Mouse (Mus musculus): ENCODE measurements around the gene Cfap52. TPM values are rescaled to one million over a fixed set of nuclear protein-coding genes. Genes with fewer than 3 reads are reported as not detected.
A peak's percentile ranks its signal among the peaks of the same experiment; 100 is the strongest.

Gene Cfap52
- polyA plus RNA-seq (2012; rRNA removed) (1.3 and 1.5 TPM in 2 replicates), polyA plus RNA-seq (2014; fragmentation: Nextera tagmentation; extraction: Ambion mirVana) (0.97 and 1.0 TPM in 2 replicates)

DNA sequence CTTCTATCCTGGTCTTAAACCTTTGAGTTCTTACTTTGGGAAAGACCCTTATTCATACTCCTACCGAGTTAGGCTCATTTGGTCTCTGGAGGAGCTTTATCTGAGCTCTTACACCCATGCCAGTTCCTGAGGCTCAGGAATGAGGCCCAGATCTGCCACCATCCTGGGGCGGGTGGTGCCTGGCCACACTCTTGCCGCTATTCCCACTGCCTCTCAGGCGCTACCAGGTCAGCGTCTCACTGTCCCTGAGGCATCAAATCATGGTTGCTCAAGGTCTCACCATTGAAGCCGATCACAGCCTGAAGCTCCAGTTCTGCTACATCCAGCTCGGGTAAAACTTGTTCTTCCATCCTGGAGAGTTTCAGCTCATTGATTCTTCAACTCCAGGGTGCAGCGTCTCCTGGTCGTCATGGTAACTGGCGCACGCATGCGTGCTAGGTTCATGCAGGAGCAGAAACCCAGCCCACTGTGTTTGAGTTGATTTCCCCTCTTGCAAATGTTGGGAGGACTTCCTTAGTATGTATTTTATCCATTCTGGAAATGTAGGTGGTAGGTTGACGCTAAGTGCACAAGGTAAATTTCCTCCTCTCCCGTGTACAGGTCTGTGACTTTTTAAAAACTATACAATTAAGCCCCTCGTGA, at the start of gene Cfap52:
Gene Cfap52 (minus strand): TSS at position 410 of the 642 bp plus-strand sequence.
- no peak for TF ChIP-seq POLR2A (IDR thresholded peaks at IDR 0.05; ENCODE audit: borderline replicate concordance, extremely low read depth, insufficient read depth, insufficient read length)
- Histone ChIP-seq H3K4me1 (ENCODE audit: control insufficient read depth, insufficient read depth, low read length) (no peaks in the 10 kb centered on the region; the same call in 1 of the 2 replicates), H3K27me3 (ENCODE audit: control insufficient read depth, insufficient read depth, low read length) (no peaks in the 10 kb centered on the region), H3K9ac (ENCODE audit: low read depth, low read length, severe bottlenecking) (peak within 1 kb of the TSS; percentile 74), H3K36me3 (ENCODE audit: control insufficient read depth, insufficient read depth, low read length) (peaks cover 8% of the 10 kb centered on the region; the same call in 1 of the 2 replicates), H3K27ac (replicated peaks; ENCODE audit: low read depth, low read length) (no peak within 1 kb of the TSS), H3K4me3 (replicated peaks; ENCODE audit: low read length) (peak within 1 kb of the TSS; percentile 73), H3K9me3 (ENCODE audit: control insufficient read depth, low read length) (no peaks in the 10 kb centered on the region), H3K4me2 (replicated peaks; ENCODE audit: low read depth, low read length, severe bottlenecking) (peak within 1 kb of the TSS; percentile 61)
- WGBS: 9% methylated on average over 15 of the region's 15 CpGs
- DNase-seq (ENCODE audit: low spot score) (peak; percentile 81), ATAC-seq (ENCODE audit: low FRiP score, low read depth) (no peak; the same call in 1 of the 2 replicates)

DNA sequence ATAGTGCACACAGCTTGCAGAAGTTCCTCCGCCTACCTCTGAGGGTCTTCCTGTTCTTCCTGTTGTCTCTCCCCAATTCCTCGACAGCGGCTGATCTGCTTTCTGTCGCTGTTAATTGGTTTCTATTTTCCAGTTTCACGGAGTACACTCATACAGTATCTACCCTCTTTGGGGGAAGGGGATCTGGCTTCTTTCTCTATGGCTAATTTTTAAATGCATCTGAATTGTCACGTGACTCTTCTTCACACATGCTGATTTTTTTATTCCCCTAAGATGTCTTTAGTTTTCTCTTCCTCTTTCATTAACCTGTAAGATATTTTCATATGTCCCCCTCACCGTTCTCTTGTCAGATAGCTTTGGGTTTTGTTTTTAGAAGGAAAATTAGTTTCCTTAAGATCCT, 46.8 kb upstream of the Cfap52 start:
- no peak overlapping the region for H3K4me2 ChIP-seq (replicated peaks; ENCODE audit: low read depth, low read length, severe bottlenecking)
- WGBS: 83% methylated on average over 7 of the region's 7 CpGs
- no peaks in the 10 kb centered on the region for H3K36me3 ChIP-seq (ENCODE audit: control insufficient read depth, insufficient read depth, low read length)
- no peak for TF ChIP-seq POLR2A (IDR thresholded peaks at IDR 0.05; ENCODE audit: borderline replicate concordance, extremely low read depth, insufficient read depth, insufficient read length)
- H3K4me3 ChIP-seq (replicated peaks; ENCODE audit: low read length): no peak overlapping the region
- no peaks in the 10 kb centered on the region for H3K9me3 ChIP-seq (ENCODE audit: control insufficient read depth, low read length)
- H3K27me3 ChIP-seq (ENCODE audit: control insufficient read depth, insufficient read depth, low read length): no peaks in the 10 kb centered on the region
- DNase-seq (ENCODE audit: low spot score) (no peak), ATAC-seq (ENCODE audit: low FRiP score, low read depth) (no peak)
- no peak overlapping the region for H3K9ac ChIP-seq (ENCODE audit: low read depth, low read length, severe bottlenecking)
- no peak overlapping the region for H3K27ac ChIP-seq (replicated peaks; ENCODE audit: low read depth, low read length)
- no peaks in the 10 kb centered on the region for H3K4me1 ChIP-seq (ENCODE audit: control insufficient read depth, insufficient read depth, low read length)

DNA sequence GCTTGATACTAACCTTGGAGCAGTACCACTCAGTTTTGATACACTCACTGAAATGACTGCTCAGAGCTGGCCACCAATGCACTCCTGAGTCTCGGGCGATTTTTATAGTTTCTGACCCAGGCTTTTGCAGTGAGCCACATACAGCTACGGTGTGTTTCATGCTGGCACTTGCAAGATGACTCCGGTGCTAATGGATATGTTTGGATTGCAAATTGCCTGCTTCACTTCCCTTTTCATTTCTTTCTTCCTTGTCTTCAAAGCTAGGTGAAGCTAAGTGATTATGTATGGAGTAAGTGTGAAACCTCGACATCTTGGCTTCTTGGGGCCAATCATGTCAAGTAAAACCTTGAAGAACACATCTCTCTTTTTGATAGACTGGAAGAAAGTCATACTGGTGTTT, 43.9 kb upstream of the Cfap52 start:
- 47% methylated on average over 5 of the region's 5 CpGs for whole genome bisulfite sequencing
- H3K27ac ChIP-seq (replicated peaks; ENCODE audit: low read depth, low read length): no peak overlapping the region
- DNase-seq (ENCODE audit: low spot score) (no peak), ATAC-seq (ENCODE audit: low FRiP score, low read depth) (no peak)
- no peak overlapping the region for H3K4me2 ChIP-seq (replicated peaks; ENCODE audit: low read depth, low read length, severe bottlenecking)
- H3K9ac ChIP-seq (ENCODE audit: low read depth, low read length, severe bottlenecking): no peak overlapping the region
- no peak for TF ChIP-seq POLR2A (IDR thresholded peaks at IDR 0.05; ENCODE audit: borderline replicate concordance, extremely low read depth, insufficient read depth, insufficient read length)
- H3K9me3 ChIP-seq (ENCODE audit: control insufficient read depth, low read length): no peaks in the 10 kb centered on the region
- H3K4me3 ChIP-seq (replicated peaks; ENCODE audit: low read length): no peak overlapping the region
- H3K36me3 ChIP-seq (ENCODE audit: control insufficient read depth, insufficient read depth, low read length): no peaks in the 10 kb centered on the region
- no peaks in the 10 kb centered on the region for H3K27me3 ChIP-seq (ENCODE audit: control insufficient read depth, insufficient read depth, low read length)
- H3K4me1 ChIP-seq (ENCODE audit: control insufficient read depth, insufficient read depth, low read length): no peaks in the 10 kb centered on the region

DNA sequence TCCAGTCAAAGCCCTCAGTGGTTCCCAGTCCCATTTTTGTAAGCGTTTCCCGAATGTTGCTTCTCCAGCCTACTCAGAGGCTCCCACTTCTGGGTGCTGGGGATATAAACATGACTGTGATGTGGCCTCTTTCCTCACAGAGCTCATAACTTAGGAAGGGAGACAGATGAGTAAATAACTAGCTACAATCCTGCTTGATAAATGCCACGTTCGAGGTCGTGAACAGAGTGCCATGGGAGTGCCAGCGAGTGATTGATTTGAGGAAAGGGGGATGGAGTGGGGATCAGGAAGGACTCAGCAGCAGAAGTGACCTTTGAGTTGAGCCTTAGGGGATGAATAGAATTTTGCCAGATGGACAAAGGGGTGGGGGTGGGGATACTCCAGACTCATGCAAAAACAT, 42.2 kb upstream of the Cfap52 start:
- H3K4me1 ChIP-seq (ENCODE audit: control insufficient read depth, insufficient read depth, low read length): no peaks in the 10 kb centered on the region
- H3K4me2 ChIP-seq (replicated peaks; ENCODE audit: low read depth, low read length, severe bottlenecking): no peak overlapping the region
- no peaks in the 10 kb centered on the region for H3K9me3 ChIP-seq (ENCODE audit: control insufficient read depth, low read length)
- ATAC-seq (ENCODE audit: low FRiP score, low read depth): no peak
- H3K9ac ChIP-seq (ENCODE audit: low read depth, low read length, severe bottlenecking): no peak overlapping the region
- H3K27ac ChIP-seq (replicated peaks; ENCODE audit: low read depth, low read length): no peak overlapping the region
- 56% methylated on average over 6 of the region's 6 CpGs for WGBS
- no peak overlapping the region for H3K4me3 ChIP-seq (replicated peaks; ENCODE audit: low read length)
- no peak for DNase-seq (ENCODE audit: low spot score)
- H3K27me3 ChIP-seq (ENCODE audit: control insufficient read depth, insufficient read depth, low read length): no peaks in the 10 kb centered on the region
- no peak for TF ChIP-seq POLR2A (IDR thresholded peaks at IDR 0.05; ENCODE audit: borderline replicate concordance, extremely low read depth, insufficient read depth, insufficient read length)
- H3K36me3 ChIP-seq (ENCODE audit: control insufficient read depth, insufficient read depth, low read length): no peaks in the 10 kb centered on the region

DNA sequence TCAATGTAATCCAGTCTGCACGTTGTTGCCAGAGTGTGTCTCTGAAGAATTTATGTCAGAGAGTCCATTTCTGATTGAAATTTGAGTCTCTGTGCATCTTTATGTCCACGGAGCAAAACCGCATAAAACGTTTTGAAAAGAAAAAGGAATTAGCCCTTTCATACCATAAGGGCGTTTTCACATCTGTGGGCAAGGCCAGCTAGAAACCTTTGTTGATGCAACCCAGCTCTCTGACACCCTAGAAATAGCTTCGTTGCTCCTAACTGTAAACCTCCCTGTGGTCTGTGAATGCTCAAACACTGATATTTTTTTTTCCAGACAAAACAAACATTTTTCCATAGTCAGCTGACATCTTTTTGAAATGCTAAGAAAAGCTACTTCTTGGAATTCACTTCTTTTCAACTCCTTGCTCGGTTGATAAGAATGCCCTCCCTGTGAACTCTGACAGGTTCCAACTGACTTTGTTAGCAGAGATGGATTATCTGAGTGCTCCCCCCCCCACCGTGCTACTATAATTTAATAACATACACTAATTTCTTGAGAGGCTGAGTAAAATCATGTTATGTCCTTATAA, 40.9 kb upstream of the Cfap52 start:
- Histone ChIP-seq H3K27me3 (ENCODE audit: control insufficient read depth, insufficient read depth, low read length) (no peaks in the 10 kb centered on the region), H3K4me2 (replicated peaks; ENCODE audit: low read depth, low read length, severe bottlenecking) (no peak overlapping the region), H3K9ac (ENCODE audit: low read depth, low read length, severe bottlenecking) (no peak overlapping the region), H3K4me1 (ENCODE audit: control insufficient read depth, insufficient read depth, low read length) (no peaks in the 10 kb centered on the region), H3K27ac (replicated peaks; ENCODE audit: low read depth, low read length) (no peak overlapping the region), H3K36me3 (ENCODE audit: control insufficient read depth, insufficient read depth, low read length) (no peaks in the 10 kb centered on the region), H3K9me3 (ENCODE audit: control insufficient read depth, low read length) (no peaks in the 10 kb centered on the region), H3K4me3 (replicated peaks; ENCODE audit: low read length) (no peak overlapping the region)
- no peak for TF ChIP-seq POLR2A (IDR thresholded peaks at IDR 0.05; ENCODE audit: borderline replicate concordance, extremely low read depth, insufficient read depth, insufficient read length)
- DNase-seq (ENCODE audit: low spot score): no peak
- 33% methylated on average over 8 of the region's 8 CpGs for WGBS
- no peak for ATAC-seq (ENCODE audit: low FRiP score, low read depth)
